Mouse (Mus musculus) small intestine, adult 2 months (tissue): Measurements from ENCODE around the gene Spata33.

ENCODE experiments used
- CTCF ChIP-seq: fragments of 200-500 bp; IDR thresholded peaks from 2 replicates; pipeline ENCODE4 v1.5.1; 2012; ENCODE audit warnings: low read depth, mild to moderate bottlenecking, control low read depth, inconsistent platforms, low read length, moderate library complexity, mixed read lengths; ENCODE audit not compliant: insufficient replicate concordance, insufficient read length; ENCODE audit errors: extremely low read depth
- POLR2A ChIP-seq: fragments of 200-500 bp; IDR thresholded peaks from 2 replicates; pipeline ENCODE4 v1.6.1; 2012; ENCODE audit warnings: low read depth, mild to moderate bottlenecking, control low read depth, inconsistent platforms, low read length, moderate library complexity

DNA sequence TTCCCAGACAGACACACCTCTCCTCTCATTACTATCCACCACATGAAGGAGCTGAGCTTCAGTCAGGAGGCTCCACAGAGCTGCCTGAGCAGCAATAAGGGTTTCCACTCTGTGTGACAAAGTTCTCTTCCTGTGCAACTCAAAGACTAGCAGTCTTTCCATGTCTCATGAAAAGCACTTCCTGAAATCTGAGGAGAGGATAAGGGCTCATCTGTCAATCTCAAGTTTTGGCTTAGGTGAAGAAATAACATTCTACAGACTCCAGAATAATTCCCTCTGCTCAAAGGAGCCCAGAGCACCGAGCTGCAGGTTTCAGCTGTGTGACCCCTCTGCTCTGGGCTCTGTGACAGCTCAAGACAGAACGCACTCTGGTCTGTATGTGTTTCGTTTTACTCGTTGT is 40.3 kb downstream of the Spata33 start:
- TF ChIP-seq POLR2A, result no peak
- TF ChIP-seq CTCF, result no peak
